Mouse (Mus musculus): ENCODE measurements around the gene Clint1. TPM values are rescaled to one million over a fixed set of nuclear protein-coding genes. Genes with fewer than 3 reads are reported as not detected.

Gene Clint1
- polyA plus RNA-seq, 1 experiment from 2014 or later: 57.4 TPM

GRCm38 (mm10) chr11:45908070-45908469 is 56.2 kb downstream of the Clint1 start:
- H3K9me3 ChIP-seq (replicated peaks): no peaks in the 10 kb centered on the region
- no peak for ATAC-seq (ENCODE audit: low read depth)
- peaks cover 78% of the 10 kb centered on the region for H3K36me3 ChIP-seq
- no peaks in the 10 kb centered on the region for H3K27me3 ChIP-seq
- DNase-seq: no peak
- H3K4me3 ChIP-seq (replicated peaks): no peak overlapping the region
- no peak overlapping the region for H3K9ac ChIP-seq
- H3K4me2 ChIP-seq: no peak overlapping the region
- 81% methylated on average over 7 of the region's 7 CpGs for WGBS (ENCODE audit: insufficient replicate concordance)
- H3K4me1 ChIP-seq (replicated peaks): peaks cover 26% of the 10 kb centered on the region
- H3K27ac ChIP-seq: no peak overlapping the region

GRCm38 (mm10) chr11:45908894-45909293 is 57.0 kb downstream of the Clint1 start:
- H3K4me2 ChIP-seq: no peak overlapping the region
- H3K36me3 ChIP-seq: peaks cover 70% of the 10 kb centered on the region
- H3K27ac ChIP-seq: no peak overlapping the region
- H3K4me3 ChIP-seq (replicated peaks): no peak overlapping the region
- no peaks in the 10 kb centered on the region for H3K9me3 ChIP-seq (replicated peaks)
- no peak for DNase-seq
- no peak for ATAC-seq (ENCODE audit: low read depth)
- H3K4me1 ChIP-seq (replicated peaks): peaks cover 26% of the 10 kb centered on the region
- WGBS (ENCODE audit: insufficient replicate concordance): 95% methylated on average over 7 of the region's 7 CpGs
- H3K9ac ChIP-seq: no peak overlapping the region
- H3K27me3 ChIP-seq: no peaks in the 10 kb centered on the region

DNA sequence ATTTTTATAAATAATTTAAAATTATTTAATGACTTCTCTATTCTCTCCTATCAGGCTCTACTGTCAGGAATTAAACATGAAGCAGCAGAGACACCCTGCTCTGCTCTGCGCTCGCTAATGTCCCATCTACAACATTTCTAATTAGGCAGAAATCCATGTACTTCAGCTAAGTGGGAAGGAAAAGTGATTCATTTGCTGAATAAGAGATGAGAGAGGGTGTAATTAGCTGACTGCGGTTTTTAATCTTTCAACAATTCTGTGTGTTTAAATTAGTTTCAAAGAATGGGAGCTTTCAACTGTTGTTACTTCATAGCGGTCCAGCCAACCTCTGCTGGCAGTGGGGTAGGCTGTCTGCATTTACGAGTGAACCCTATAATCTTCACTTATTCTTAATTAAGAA is 58.9 kb downstream of the Clint1 start:
- ATAC-seq (ENCODE audit: low read depth): no peak
- Histone ChIP-seq H3K36me3 (peaks cover 64% of the 10 kb centered on the region), H3K27ac (no peak overlapping the region), H3K4me2 (no peak overlapping the region), H3K9ac (no peak overlapping the region), H3K27me3 (no peaks in the 10 kb centered on the region), H3K4me1 (replicated peaks) (peaks cover 19% of the 10 kb centered on the region), H3K9me3 (replicated peaks) (no peaks in the 10 kb centered on the region), H3K4me3 (replicated peaks) (no peak overlapping the region)
- 91% methylated on average over 5 of the region's 5 CpGs for WGBS (ENCODE audit: insufficient replicate concordance)
- DNase-seq: no peak

DNA sequence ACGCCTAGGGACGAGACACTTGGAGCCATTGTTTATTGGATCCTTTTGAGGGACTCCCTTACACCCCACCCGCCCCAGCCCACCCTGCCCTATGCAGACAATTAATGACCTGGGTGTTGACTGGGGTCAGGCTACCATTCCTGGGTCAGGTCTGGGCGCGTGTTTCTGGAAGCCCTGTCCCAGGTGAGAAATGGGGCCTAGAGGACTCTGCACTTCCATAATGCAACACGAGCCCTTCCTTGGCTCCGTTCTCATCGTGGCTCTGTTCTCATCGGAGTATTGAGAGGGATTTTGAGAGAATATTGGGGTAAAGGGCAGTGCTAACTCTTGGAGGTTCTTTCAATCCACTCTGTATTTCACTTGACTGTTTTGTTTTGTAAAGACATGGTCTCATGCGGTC is 64.3 kb downstream of the Clint1 start:
- Histone ChIP-seq H3K36me3 (peaks cover 13% of the 10 kb centered on the region), H3K4me1 (replicated peaks) (no peaks in the 10 kb centered on the region), H3K9me3 (replicated peaks) (no peaks in the 10 kb centered on the region), H3K27me3 (no peaks in the 10 kb centered on the region), H3K4me3 (replicated peaks) (no peak overlapping the region), H3K27ac (no peak overlapping the region), H3K9ac (no peak overlapping the region), H3K4me2 (no peak overlapping the region)
- ATAC-seq (ENCODE audit: low read depth) (no peak), DNase-seq (no peak)
- 84% methylated on average over 10 of the region's 10 CpGs for WGBS (ENCODE audit: insufficient replicate concordance)

- Histone ChIP-seq H3K4me1 (replicated peaks) (peaks cover 4% of the 10 kb centered on the region; the same call in 1 of the 2 replicates), H3K27ac (no peak overlapping the region), H3K36me3 (no peaks in the 10 kb centered on the region), H3K9me3 (replicated peaks) (no peaks in the 10 kb centered on the region), H3K4me3 (replicated peaks) (no peak overlapping the region), H3K27me3 (peaks cover 7% of the 10 kb centered on the region; the same call in 1 of the 2 replicates), H3K9ac (no peak overlapping the region), H3K4me2 (no peak overlapping the region)
- ATAC-seq (ENCODE audit: low read depth): no peak
- DNase-seq: no peak
- WGBS (ENCODE audit: insufficient replicate concordance): 79% methylated on average over 6 of the region's 6 CpGs
Measured at GRCm38 (mm10) chr11:45918018-45918417, 66.2 kb downstream of the Clint1 start.

GRCm38 (mm10) chr11:45918836-45919235 is 67.0 kb downstream of the Clint1 start:
- peaks cover 4% of the 10 kb centered on the region; the same call in 1 of the 2 replicates for H3K4me1 ChIP-seq (replicated peaks)
- no peak overlapping the region for H3K4me3 ChIP-seq (replicated peaks)
- no peak overlapping the region for H3K4me2 ChIP-seq
- H3K27me3 ChIP-seq: peaks cover 8% of the 10 kb centered on the region; the same call in 1 of the 2 replicates
- ATAC-seq (ENCODE audit: low read depth): no peak
- no peak overlapping the region for H3K27ac ChIP-seq
- no peak for DNase-seq
- H3K36me3 ChIP-seq: no peaks in the 10 kb centered on the region
- H3K9ac ChIP-seq: no peak overlapping the region
- H3K9me3 ChIP-seq (replicated peaks): no peaks in the 10 kb centered on the region
- WGBS (ENCODE audit: insufficient replicate concordance): 54% methylated on average over 4 of the region's 4 CpGs

GRCm38 (mm10) chr11:45921026-45921425 is 69.2 kb downstream of the Clint1 start:
- H3K9ac ChIP-seq: no peak overlapping the region
- H3K4me1 ChIP-seq (replicated peaks): peaks cover 4% of the 10 kb centered on the region; the same call in 1 of the 2 replicates
- no peak overlapping the region for H3K4me3 ChIP-seq (replicated peaks)
- H3K4me2 ChIP-seq: 0 out of 2 replicates have a peak overlapping the region, but pooled peaks have one; percentile 13
- H3K36me3 ChIP-seq: no peaks in the 10 kb centered on the region
- H3K27ac ChIP-seq: no peak overlapping the region
- H3K9me3 ChIP-seq (replicated peaks): no peaks in the 10 kb centered on the region
- ATAC-seq (ENCODE audit: low read depth) (no peak), DNase-seq (no peak)
- 54% methylated on average over 8 of the region's 8 CpGs for WGBS (ENCODE audit: insufficient replicate concordance)
- peaks cover 8% of the 10 kb centered on the region; the same call in 1 of the 2 replicates for H3K27me3 ChIP-seq

- no peak overlapping the region for H3K27ac ChIP-seq
- no peak overlapping the region for H3K4me3 ChIP-seq (replicated peaks)
- 0 out of 2 replicates have a peak overlapping the region, but pooled peaks have one; percentile 13 for H3K4me2 ChIP-seq
- 35% methylated on average over 10 of the region's 10 CpGs for whole genome bisulfite sequencing (ENCODE audit: insufficient replicate concordance)
- ATAC-seq (ENCODE audit: low read depth) (peak; percentile 62), DNase-seq (no peak)
- peaks cover 8% of the 10 kb centered on the region for H3K4me1 ChIP-seq (replicated peaks)
- no peak overlapping the region for H3K9ac ChIP-seq
- no peaks in the 10 kb centered on the region for H3K36me3 ChIP-seq
- peaks cover 8% of the 10 kb centered on the region; the same call in 1 of the 2 replicates for H3K27me3 ChIP-seq
- H3K9me3 ChIP-seq (replicated peaks): no peaks in the 10 kb centered on the region
Measured at GRCm38 (mm10) chr11:45921480-45921898, 69.6 kb downstream of the Clint1 start.

- no peak for ATAC-seq (ENCODE audit: low read depth)
- 67% methylated on average over 6 of the region's 6 CpGs for WGBS (ENCODE audit: insufficient replicate concordance)
- H3K4me2 ChIP-seq: no peak overlapping the region
- peaks cover 8% of the 10 kb centered on the region; the same call in 1 of the 2 replicates for H3K27me3 ChIP-seq
- no peaks in the 10 kb centered on the region for H3K9me3 ChIP-seq (replicated peaks)
- H3K36me3 ChIP-seq: peaks cover 5% of the 10 kb centered on the region; the same call in 1 of the 2 replicates
- H3K9ac ChIP-seq: no peak overlapping the region
- H3K4me1 ChIP-seq (replicated peaks): peaks cover 8% of the 10 kb centered on the region
- no peak overlapping the region for H3K4me3 ChIP-seq (replicated peaks)
- DNase-seq: no peak
- no peak overlapping the region for H3K27ac ChIP-seq
Measured at GRCm38 (mm10) chr11:45925436-45925835, 73.6 kb downstream of the Clint1 start.

GRCm38 (mm10) chr11:45926640-45927082 is 74.8 kb downstream of the Clint1 start:
- ATAC-seq (ENCODE audit: low read depth): peak; percentile 79
- peak overlapping the region; percentile 58 for H3K4me3 ChIP-seq (replicated peaks)
- H3K36me3 ChIP-seq: peaks cover 10% of the 10 kb centered on the region
- WGBS (ENCODE audit: insufficient replicate concordance): under 1% methylated on average over 9 of the region's 9 CpGs
- DNase-seq: peak; percentile 73
- H3K4me2 ChIP-seq: peak overlapping the region; percentile 71
- H3K9ac ChIP-seq: peak overlapping the region; percentile 64
- no peaks in the 10 kb centered on the region for H3K9me3 ChIP-seq (replicated peaks)
- peaks cover 5% of the 10 kb centered on the region for H3K4me1 ChIP-seq (replicated peaks)
- peaks cover 8% of the 10 kb centered on the region; the same call in 1 of the 2 replicates for H3K27me3 ChIP-seq
- H3K27ac ChIP-seq: no peak overlapping the region

GRCm38 (mm10) chr11:45927456-45927855 is 75.6 kb downstream of the Clint1 start:
- no peak overlapping the region for H3K4me3 ChIP-seq (replicated peaks)
- no peak overlapping the region for H3K27ac ChIP-seq
- H3K4me2 ChIP-seq: no peak overlapping the region
- peaks cover 6% of the 10 kb centered on the region; the same call in 1 of the 2 replicates for H3K27me3 ChIP-seq
- no peaks in the 10 kb centered on the region for H3K9me3 ChIP-seq (replicated peaks)
- DNase-seq: no peak
- H3K9ac ChIP-seq: no peak overlapping the region
- no peak for ATAC-seq (ENCODE audit: low read depth)
- H3K4me1 ChIP-seq (replicated peaks): peaks cover 4% of the 10 kb centered on the region
- H3K36me3 ChIP-seq: peaks cover 11% of the 10 kb centered on the region
- WGBS (ENCODE audit: insufficient replicate concordance): 56% methylated on average over 5 of the region's 5 CpGs

DNA sequence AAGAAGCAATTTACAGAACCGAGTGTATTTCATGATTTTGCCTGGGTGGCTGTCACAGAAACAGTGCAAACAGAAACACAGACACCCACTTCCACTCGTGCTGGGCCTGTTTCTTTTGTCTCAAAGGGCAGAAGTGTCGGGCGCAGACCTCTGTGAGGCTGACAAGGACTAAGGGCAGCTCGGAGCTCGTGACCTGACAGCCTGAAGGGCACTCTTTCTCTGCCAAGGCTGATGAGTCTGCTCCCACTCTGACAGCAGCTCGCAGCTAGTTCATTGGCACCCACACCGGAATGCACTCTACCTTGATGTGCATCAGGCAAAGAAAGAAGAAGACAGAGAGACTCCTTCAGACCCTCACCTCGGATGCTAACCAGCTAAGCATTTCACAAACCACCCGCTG is 77.7 kb downstream of the Clint1 start:
- Histone ChIP-seq H3K4me1 (replicated peaks) (peaks cover 4% of the 10 kb centered on the region), H3K36me3 (peaks cover 30% of the 10 kb centered on the region), H3K9me3 (replicated peaks) (no peaks in the 10 kb centered on the region), H3K27ac (no peak overlapping the region), H3K4me2 (no peak overlapping the region), H3K27me3 (no peaks in the 10 kb centered on the region), H3K9ac (no peak overlapping the region), H3K4me3 (replicated peaks) (no peak overlapping the region)
- no peak for ATAC-seq (ENCODE audit: low read depth)
- WGBS (ENCODE audit: insufficient replicate concordance): 75% methylated on average over 10 of the region's 10 CpGs
- no peak for DNase-seq

All from liver, embryonic 13.5 days (tissue).